Mouse (Mus musculus) olfactory bulb, adult 2 months (tissue): Measurements from ENCODE around the gene Scarf1. TPM values are rescaled to one million over a fixed set of nuclear protein-coding genes. Genes with fewer than 3 reads are reported as not detected.

Experiments used
- H3K27ac ChIP-seq: fragments of 200-500 bp; 2 replicates; pipeline ENCODE4 v1.5.1; 2012; ENCODE audit warnings: low read depth, low read length; ENCODE audit not compliant: insufficient read depth
- H3K4me1 ChIP-seq: fragments of 200-500 bp; 2 replicates; pipeline ENCODE4 v1.6.1; 2012; ENCODE audit warnings: low read length; ENCODE audit not compliant: control insufficient read depth, insufficient read depth
- H3K4me3 ChIP-seq: fragments of 200-500 bp; 2 replicates; pipeline ENCODE4 v1.5.1; 2012; ENCODE audit warnings: mild to moderate bottlenecking, low read depth, low read length, moderate library complexity; ENCODE audit not compliant: insufficient read depth
- CTCF ChIP-seq: fragments of 200-500 bp; IDR thresholded peaks from 2 replicates; pipeline ENCODE4 v1.5.1; 2012; ENCODE audit warnings: low read depth, mild to moderate bottlenecking, low read length, moderate library complexity; ENCODE audit not compliant: insufficient read depth
- POLR2A ChIP-seq: fragments of 200-500 bp; IDR thresholded peaks from 2 replicates; pipeline ENCODE4 v1.6.1; 2012; ENCODE audit warnings: mild to moderate bottlenecking, low read depth, low read length, moderate library complexity; ENCODE audit not compliant: insufficient read depth
- WGBS: fragments of 180-500 bp; shearing (Covaris S2); methylation state at CpG from one replicate; pipeline ENCODE4 v1.1.7; 2018; 5-methylcytosine and 5-hydroxymethylcytosine counted together
- polyA plus RNA-seq: library from polyadenylated mRNA; stranded (reverse); fragments of >200 nt; gene quantifications from 2 replicates; pipeline ENCODE4 v1.2.4, GENCODE M21; 2012; ENCODE audit warnings: low replicate concordance; ENCODE audit not compliant: missing spikeins, insufficient read depth, insufficient read length

Scarf1 gene
- polyA plus RNA-seq, 1 experiment = not detected

GRCm38 (mm10) chr11:75472469-75473081 lies 40.8 kb upstream of the Scarf1 start:
- WGBS = 82% methylated on average over 11 of the region's 11 CpGs
- no peak for TF ChIP-seq CTCF
- TF ChIP-seq POLR2A = no peak
- H3K4me3 ChIP-seq = no peak overlapping the region

GRCm38 (mm10) chr11:75473376-75473775 lies 40.0 kb upstream of the Scarf1 start:
- TF ChIP-seq POLR2A (no peak), CTCF (no peak)
- no peak overlapping the region for H3K27ac ChIP-seq
- no peak overlapping the region for H3K4me3 ChIP-seq
- H3K4me1 ChIP-seq = no peaks in the 10 kb centered on the region; the same call in 1 of the 2 replicates
- 78% methylated on average over 7 of the region's 7 CpGs for whole genome bisulfite sequencing

More at GRCm38 (mm10) chr11:75472469-75473081, 40.8 kb upstream of the Scarf1 start:
- no peak overlapping the region for H3K27ac ChIP-seq
- H3K4me1 ChIP-seq = peaks cover 6% of the 10 kb centered on the region

DNA sequence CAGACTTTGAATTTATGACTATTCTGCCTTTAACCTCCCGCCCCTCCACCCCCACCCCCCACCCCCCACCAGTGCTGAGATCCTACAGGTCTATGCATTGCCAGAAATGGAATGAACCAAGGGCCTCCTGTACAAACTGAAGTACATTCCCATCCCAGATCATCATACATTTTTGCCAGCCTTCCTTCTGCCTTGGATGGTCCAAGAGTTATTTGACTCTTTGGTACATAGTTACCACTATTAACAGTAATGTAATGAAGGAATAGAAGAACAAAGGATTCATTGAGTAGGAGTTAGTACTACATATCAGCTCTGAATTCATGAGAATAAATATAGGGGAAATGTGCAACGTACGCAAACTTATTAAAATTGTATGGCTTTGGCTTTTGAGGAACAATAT lies 27.1 kb upstream of the Scarf1 start:
- no peak for TF ChIP-seq POLR2A
- no peak for TF ChIP-seq CTCF
- no peak overlapping the region for H3K27ac ChIP-seq
- WGBS = 25% methylated on average over 3 of the region's 3 CpGs
- no peak overlapping the region for H3K4me3 ChIP-seq
- peaks cover 2% of the 10 kb centered on the region for H3K4me1 ChIP-seq

DNA sequence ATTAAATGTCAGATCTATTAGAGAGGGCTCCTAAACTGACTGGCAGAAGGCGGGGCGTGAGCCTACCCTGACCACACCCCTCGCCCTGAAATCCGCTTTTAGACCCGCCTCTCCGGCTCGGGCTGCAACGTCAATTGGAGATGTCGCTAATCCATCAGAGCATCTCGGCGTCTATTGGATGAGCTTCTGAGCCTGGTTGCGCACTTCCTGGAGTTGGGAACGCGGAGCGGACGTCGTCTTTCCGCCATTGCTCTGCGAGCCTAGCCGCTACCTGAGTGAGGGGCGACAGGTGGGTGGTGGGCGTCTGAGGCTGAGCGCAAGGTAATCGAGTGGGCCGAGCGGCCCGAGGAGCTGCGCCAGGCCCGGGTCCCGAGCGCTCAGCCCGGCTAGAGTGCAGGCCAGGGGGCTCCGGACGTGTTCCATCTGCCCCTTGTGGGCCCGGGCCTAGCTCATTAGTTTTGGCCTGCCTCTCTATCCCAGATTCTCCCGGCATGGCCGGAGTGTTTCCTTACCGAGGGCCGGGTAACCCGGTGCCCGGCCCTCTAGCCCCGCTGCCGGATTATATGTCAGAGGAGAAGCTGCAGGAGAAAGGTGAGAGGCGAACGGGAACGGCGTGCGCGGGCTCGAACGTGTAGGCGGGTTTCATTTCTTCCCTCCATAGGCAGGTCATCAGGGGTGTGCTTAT lies 26.6 kb upstream of the Scarf1 start, which contains the start of gene Prpf8:
Gene Prpf8, plus strand, starts transcription at position 216 of the 685 bp plus-strand sequence.
- peak within 1 kb of the TSS; percentile 61 for H3K27ac ChIP-seq

GRCm38 (mm10) chr11:75487496-75487895 lies 25.8 kb upstream of the Scarf1 start:
- Histone ChIP-seq H3K27ac (no peak overlapping the region), H3K4me3 (peak overlapping the region; percentile 75), H3K4me1 (peaks cover 2% of the 10 kb centered on the region)
- TF ChIP-seq POLR2A = no peak
- TF ChIP-seq CTCF = no peak
- WGBS = 28% methylated on average over 6 of the region's 6 CpGs

More for the DNA sequence above, 26.6 kb upstream of the Scarf1 start, which contains the start of gene Prpf8:
- Histone ChIP-seq H3K4me1 (peaks cover 2% of the 10 kb centered on the region), H3K4me3 (peak within 1 kb of the TSS; percentile 75)
- TF ChIP-seq CTCF (no peak), POLR2A (peak; percentile 44; the same call in 1 of the 2 replicates)
- under 1% methylated on average over 52 of the region's 52 CpGs for WGBS

DNA sequence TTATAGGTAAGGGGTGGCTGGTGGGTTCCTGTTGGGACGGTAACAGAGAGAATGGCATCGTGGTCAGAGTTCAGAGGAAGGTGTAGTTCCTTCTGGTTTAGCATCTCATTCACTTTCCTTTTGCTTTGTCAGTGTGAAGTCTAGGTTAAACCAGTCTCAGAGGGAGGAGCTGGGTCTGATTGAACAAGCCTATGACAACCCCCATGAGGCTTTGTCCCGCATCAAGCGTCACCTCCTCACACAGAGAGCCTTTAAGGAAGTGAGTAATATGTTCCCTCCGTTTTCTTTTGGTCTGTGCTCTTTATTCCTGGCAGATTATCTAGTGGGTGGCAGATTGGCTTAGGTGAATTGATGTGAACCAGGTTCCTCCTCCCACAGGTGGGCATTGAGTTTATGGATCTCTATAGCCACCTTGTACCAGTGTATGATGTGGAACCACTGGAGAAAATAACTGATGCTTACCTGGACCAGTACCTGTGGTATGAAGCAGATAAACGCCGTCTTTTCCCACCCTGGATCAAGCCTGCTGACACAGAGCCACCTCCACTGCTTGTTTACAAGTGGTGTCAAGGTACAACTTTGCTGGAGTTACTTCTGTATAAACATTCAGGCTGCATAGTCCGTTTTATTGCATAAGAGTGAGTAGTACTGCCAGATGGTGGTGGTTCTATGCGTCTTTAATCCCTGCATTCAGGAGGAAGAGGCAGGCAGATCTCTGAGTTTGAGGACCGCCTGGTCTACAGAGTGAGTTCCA lies 18.9 kb upstream of the Scarf1 start:
- TF ChIP-seq POLR2A (no peak), CTCF (no peak)
- no peak overlapping the region for H3K27ac ChIP-seq
- 91% methylated on average over 10 of the region's 10 CpGs for WGBS
- H3K4me1 ChIP-seq = no peaks in the 10 kb centered on the region
- H3K4me3 ChIP-seq = no peak overlapping the region

DNA sequence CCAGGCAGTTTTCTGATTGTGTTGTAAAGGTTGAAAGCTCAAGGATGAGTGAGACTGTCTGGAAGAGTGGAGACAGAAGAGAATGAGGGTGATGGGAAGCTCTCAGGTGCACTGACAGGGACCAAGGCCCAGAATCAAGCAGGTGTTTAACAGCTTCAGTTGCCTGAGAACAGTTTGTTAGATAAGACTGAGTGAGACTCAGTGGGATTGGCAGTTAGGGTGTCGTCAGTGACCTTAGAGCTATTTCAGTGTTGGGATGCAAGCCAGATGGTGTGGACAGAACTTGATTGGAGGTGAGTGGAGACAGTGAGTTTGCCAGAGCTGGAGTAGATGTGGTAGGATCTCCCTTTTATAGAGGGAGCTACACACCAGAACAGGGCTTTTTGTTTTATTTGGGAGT lies 15.2 kb upstream of the Scarf1 start:
- no peak overlapping the region for H3K4me3 ChIP-seq
- 76% methylated on average over 1 of the region's 1 CpGs for WGBS
- TF ChIP-seq CTCF = no peak
- no peak for TF ChIP-seq POLR2A

GRCm38 (mm10) chr11:75508162-75508561 lies 5.2 kb upstream of the Scarf1 start:
- WGBS = 94% methylated on average over 4 of the region's 4 CpGs
- H3K4me3 ChIP-seq = no peak overlapping the region
- TF ChIP-seq POLR2A = no peak
- no peak for TF ChIP-seq CTCF

More for the DNA sequence above, 15.2 kb upstream of the Scarf1 start:
- Histone ChIP-seq H3K4me1 (no peaks in the 10 kb centered on the region), H3K27ac (no peak overlapping the region)

More at GRCm38 (mm10) chr11:75508162-75508561, 5.2 kb upstream of the Scarf1 start:
- Histone ChIP-seq H3K27ac (no peak overlapping the region), H3K4me1 (peaks cover 15% of the 10 kb centered on the region)
